Mouse (Mus musculus): Measurements from ENCODE around the gene Setd7. TPM values are rescaled to one million over a fixed set of nuclear protein-coding genes. Genes with fewer than 3 reads are reported as not detected.

Gene Setd7
- polyA plus RNA-seq, 1 experiment from 2014 or later: 0.64 TPM

GRCm38 (mm10) chr3:51561993-51562385 is 1.3 kb upstream of the Setd7 start:
- WGBS (ENCODE audit: insufficient replicate concordance): 53% methylated on average over 6 of the region's 6 CpGs
- Histone ChIP-seq H3K36me3 (ENCODE audit: control insufficient read depth, insufficient read depth) (no peaks in the 10 kb centered on the region), H3K9me3 (replicated peaks; ENCODE audit: control insufficient read depth, low read length) (no peaks in the 10 kb centered on the region), H3K4me1 (ENCODE audit: control insufficient read depth, low read depth, low read length) (peaks cover 9% of the 10 kb centered on the region), H3K4me3 (ENCODE audit: low read depth, low read length) (no peak overlapping the region), H3K9ac (ENCODE audit: low read depth, low read length) (no peak overlapping the region), H3K27ac (ENCODE audit: low read length) (no peak overlapping the region), H3K4me2 (ENCODE audit: low read depth, low read length) (no peak overlapping the region), H3K27me3 (ENCODE audit: control insufficient read depth, insufficient read depth, low read depth, low read length) (peaks cover 20% of the 10 kb centered on the region)
- ATAC-seq (ENCODE audit: low read depth): no peak

- peaks cover 20% of the 10 kb centered on the region for H3K27me3 ChIP-seq (ENCODE audit: control insufficient read depth, insufficient read depth, low read depth, low read length)
- H3K36me3 ChIP-seq (ENCODE audit: control insufficient read depth, insufficient read depth): no peaks in the 10 kb centered on the region
- H3K4me3 ChIP-seq (ENCODE audit: low read depth, low read length): peak overlapping the region; percentile 78
- H3K9me3 ChIP-seq (replicated peaks; ENCODE audit: control insufficient read depth, low read length): no peaks in the 10 kb centered on the region
- ATAC-seq (ENCODE audit: low read depth): peak; percentile 20
- peak overlapping the region; percentile 97 for H3K4me2 ChIP-seq (ENCODE audit: low read depth, low read length)
- H3K4me1 ChIP-seq (ENCODE audit: control insufficient read depth, low read depth, low read length): peaks cover 9% of the 10 kb centered on the region
- 3% methylated on average over 32 of the region's 32 CpGs for WGBS (ENCODE audit: insufficient replicate concordance)
- peak overlapping the region; percentile 59 for H3K27ac ChIP-seq (ENCODE audit: low read length)
- peak overlapping the region; percentile 78 for H3K9ac ChIP-seq (ENCODE audit: low read depth, low read length)
Observed at GRCm38 (mm10) chr3:51561109-51561992, 672 bp upstream of the Setd7 start.

- WGBS (ENCODE audit: insufficient replicate concordance): 0% methylated on average over 61 of the region's 80 CpGs
- peak overlapping the region; percentile 78 for H3K4me3 ChIP-seq (ENCODE audit: low read depth, low read length)
- H3K9me3 ChIP-seq (replicated peaks; ENCODE audit: control insufficient read depth, low read length): no peaks in the 10 kb centered on the region
- H3K4me1 ChIP-seq (ENCODE audit: control insufficient read depth, low read depth, low read length): peaks cover 9% of the 10 kb centered on the region
- peak; percentile 57 for ATAC-seq (ENCODE audit: low read depth)
- H3K9ac ChIP-seq (ENCODE audit: low read depth, low read length): peak overlapping the region; percentile 78
- H3K27ac ChIP-seq (ENCODE audit: low read length): peak overlapping the region; percentile 59
- H3K27me3 ChIP-seq (ENCODE audit: control insufficient read depth, insufficient read depth, low read depth, low read length): peaks cover 20% of the 10 kb centered on the region
- peak overlapping the region; percentile 97 for H3K4me2 ChIP-seq (ENCODE audit: low read depth, low read length)
- no peaks in the 10 kb centered on the region for H3K36me3 ChIP-seq (ENCODE audit: control insufficient read depth, insufficient read depth)
Observed at GRCm38 (mm10) chr3:51559594-51560450, 857 bp downstream of the Setd7 start.

- WGBS (ENCODE audit: insufficient replicate concordance): 74% methylated on average over 8 of the region's 8 CpGs
- Histone ChIP-seq H3K4me3 (ENCODE audit: low read depth, low read length) (no peak overlapping the region), H3K4me1 (ENCODE audit: control insufficient read depth, low read depth, low read length) (peaks cover 18% of the 10 kb centered on the region), H3K27ac (ENCODE audit: low read length) (no peak overlapping the region), H3K9ac (ENCODE audit: low read depth, low read length) (no peak overlapping the region), H3K9me3 (replicated peaks; ENCODE audit: control insufficient read depth, low read length) (no peaks in the 10 kb centered on the region), H3K27me3 (ENCODE audit: control insufficient read depth, insufficient read depth, low read depth, low read length) (peaks cover 4% of the 10 kb centered on the region; the same call in 1 of the 2 replicates), H3K4me2 (ENCODE audit: low read depth, low read length) (no peak overlapping the region), H3K36me3 (ENCODE audit: control insufficient read depth, insufficient read depth) (no peaks in the 10 kb centered on the region)
- ATAC-seq (ENCODE audit: low read depth): no peak
Observed at GRCm38 (mm10) chr3:51555583-51555982, 5.1 kb downstream of the Setd7 start.

- Histone ChIP-seq H3K36me3 (ENCODE audit: control insufficient read depth, insufficient read depth) (no peaks in the 10 kb centered on the region), H3K4me1 (ENCODE audit: control insufficient read depth, low read depth, low read length) (peaks cover 18% of the 10 kb centered on the region), H3K27me3 (ENCODE audit: control insufficient read depth, insufficient read depth, low read depth, low read length) (no peaks in the 10 kb centered on the region), H3K27ac (ENCODE audit: low read length) (no peak overlapping the region), H3K4me3 (ENCODE audit: low read depth, low read length) (no peak overlapping the region), H3K9me3 (replicated peaks; ENCODE audit: control insufficient read depth, low read length) (no peaks in the 10 kb centered on the region), H3K9ac (ENCODE audit: low read depth, low read length) (no peak overlapping the region), H3K4me2 (ENCODE audit: low read depth, low read length) (no peak overlapping the region)
- WGBS (ENCODE audit: insufficient replicate concordance): 74% methylated on average over 4 of the region's 4 CpGs
- ATAC-seq (ENCODE audit: low read depth): no peak
Observed at GRCm38 (mm10) chr3:51554836-51555235, 5.8 kb downstream of the Setd7 start.

- H3K27ac ChIP-seq (ENCODE audit: low read length): no peak overlapping the region
- H3K27me3 ChIP-seq (ENCODE audit: control insufficient read depth, insufficient read depth, low read depth, low read length): no peaks in the 10 kb centered on the region
- no peak overlapping the region for H3K4me2 ChIP-seq (ENCODE audit: low read depth, low read length)
- H3K36me3 ChIP-seq (ENCODE audit: control insufficient read depth, insufficient read depth): no peaks in the 10 kb centered on the region
- WGBS (ENCODE audit: insufficient replicate concordance): 57% methylated on average over 9 of the region's 9 CpGs
- ATAC-seq (ENCODE audit: low read depth): no peak
- no peak overlapping the region for H3K9ac ChIP-seq (ENCODE audit: low read depth, low read length)
- peaks cover 18% of the 10 kb centered on the region for H3K4me1 ChIP-seq (ENCODE audit: control insufficient read depth, low read depth, low read length)
- H3K9me3 ChIP-seq (replicated peaks; ENCODE audit: control insufficient read depth, low read length): no peaks in the 10 kb centered on the region
- no peak overlapping the region for H3K4me3 ChIP-seq (ENCODE audit: low read depth, low read length)
Observed at GRCm38 (mm10) chr3:51554067-51554466, 6.6 kb downstream of the Setd7 start.

- WGBS (ENCODE audit: insufficient replicate concordance): 60% methylated on average over 8 of the region's 8 CpGs
- Histone ChIP-seq H3K4me2 (ENCODE audit: low read depth, low read length) (peak overlapping the region; percentile 36), H3K4me1 (ENCODE audit: control insufficient read depth, low read depth, low read length) (peaks cover 17% of the 10 kb centered on the region), H3K27ac (ENCODE audit: low read length) (no peak overlapping the region), H3K9me3 (replicated peaks; ENCODE audit: control insufficient read depth, low read length) (no peaks in the 10 kb centered on the region), H3K9ac (ENCODE audit: low read depth, low read length) (no peak overlapping the region), H3K36me3 (ENCODE audit: control insufficient read depth, insufficient read depth) (no peaks in the 10 kb centered on the region), H3K4me3 (ENCODE audit: low read depth, low read length) (no peak overlapping the region), H3K27me3 (ENCODE audit: control insufficient read depth, insufficient read depth, low read depth, low read length) (no peaks in the 10 kb centered on the region)
- no peak for ATAC-seq (ENCODE audit: low read depth)
Observed at GRCm38 (mm10) chr3:51553497-51553875, 7.2 kb downstream of the Setd7 start.

GRCm38 (mm10) chr3:51552841-51553496 is 7.7 kb downstream of the Setd7 start:
- WGBS (ENCODE audit: insufficient replicate concordance): 33% methylated on average over 10 of the region's 10 CpGs
- Histone ChIP-seq H3K27me3 (ENCODE audit: control insufficient read depth, insufficient read depth, low read depth, low read length) (no peaks in the 10 kb centered on the region), H3K4me3 (ENCODE audit: low read depth, low read length) (peak overlapping the region; percentile 32; the same call in 1 of the 2 replicates), H3K4me2 (ENCODE audit: low read depth, low read length) (peak overlapping the region; percentile 46), H3K36me3 (ENCODE audit: control insufficient read depth, insufficient read depth) (no peaks in the 10 kb centered on the region), H3K9ac (ENCODE audit: low read depth, low read length) (no peak overlapping the region; the same call in 1 of the 2 replicates), H3K27ac (ENCODE audit: low read length) (no peak overlapping the region), H3K4me1 (ENCODE audit: control insufficient read depth, low read depth, low read length) (peaks cover 14% of the 10 kb centered on the region), H3K9me3 (replicated peaks; ENCODE audit: control insufficient read depth, low read length) (no peaks in the 10 kb centered on the region)
- no peak for ATAC-seq (ENCODE audit: low read depth)

All from liver, embryonic 16.5 days (tissue).